Mouse (Mus musculus): ENCODE data around the gene Mus81. TPM values are rescaled to one million over a fixed set of nuclear protein-coding genes. Genes with fewer than 3 reads are reported as not detected.
A peak's percentile ranks its signal among the peaks of the same experiment; 100 is the strongest.

Mus81 gene
- polyA plus RNA-seq, 1 experiment = 149 TPM

DNA sequence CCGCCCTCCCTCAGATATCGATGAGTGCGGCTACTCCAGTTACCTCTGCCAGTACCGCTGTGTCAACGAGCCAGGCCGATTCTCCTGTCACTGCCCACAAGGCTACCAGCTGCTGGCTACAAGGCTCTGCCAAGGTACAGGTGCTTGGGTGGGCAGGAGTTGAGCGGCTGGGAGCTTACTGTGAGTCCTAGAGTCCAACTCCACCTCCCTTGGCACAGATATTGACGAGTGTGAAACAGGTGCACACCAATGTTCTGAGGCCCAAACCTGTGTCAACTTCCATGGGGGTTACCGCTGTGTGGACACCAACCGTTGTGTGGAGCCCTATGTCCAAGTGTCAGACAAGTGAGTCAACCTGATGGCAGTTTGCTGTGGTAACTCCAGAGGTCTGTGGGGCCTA, 8.2 kb downstream of the Mus81 start:
- TF ChIP-seq CTCF (IDR thresholded peaks at IDR 0.05; ENCODE audit: borderline replicate concordance, control insufficient read depth, extremely low read depth, insufficient read depth, low read length, poor library complexity) = no peak
- TF ChIP-seq POLR2A (IDR thresholded peaks at IDR 0.05; ENCODE audit: control insufficient read depth, extremely low read depth, insufficient read depth, low read length, poor library complexity) = no peak
- 0 out of 2 replicates have a peak, but pooled peaks cover 15% of the 10 kb centered on the region for H3K36me3 ChIP-seq (ENCODE audit: control insufficient read depth, insufficient read depth, low read length)
- WGBS = 93% methylated on average over 10 of the region's 10 CpGs

DNA sequence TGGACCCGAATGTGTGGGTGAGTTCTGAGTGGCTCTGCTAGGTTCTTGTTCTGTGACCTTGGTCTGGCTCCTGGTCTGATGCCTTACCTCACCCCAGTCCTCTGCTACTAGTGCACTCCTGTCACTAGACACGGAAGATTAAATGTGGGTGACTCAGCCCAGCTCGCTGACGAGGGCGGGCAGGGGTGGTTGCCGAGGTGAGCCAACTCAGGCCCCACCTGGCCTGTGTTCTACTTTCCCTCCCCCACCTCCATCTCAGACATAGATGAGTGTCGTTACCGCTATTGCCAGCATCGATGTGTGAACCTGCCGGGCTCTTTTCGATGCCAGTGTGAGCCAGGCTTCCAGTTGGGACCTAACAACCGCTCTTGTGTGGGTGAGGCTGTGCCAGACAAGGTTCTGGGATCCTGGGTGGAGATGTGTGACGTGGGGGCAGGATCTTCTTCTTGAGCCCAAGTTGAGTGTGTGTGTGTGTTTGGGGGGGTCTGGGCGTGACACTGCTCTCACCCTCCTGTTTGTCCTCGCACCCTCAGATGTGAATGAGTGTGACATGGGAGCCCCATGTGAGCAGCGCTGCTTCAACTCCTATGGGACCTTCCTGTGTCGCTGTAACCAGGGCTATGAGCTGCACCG, 10.4 kb downstream of the Mus81 start:
- no peak overlapping the region for H3K4me3 ChIP-seq (ENCODE audit: control insufficient read depth, insufficient read depth, low read length)
- peaks cover 5% of the 10 kb centered on the region for H3K27me3 ChIP-seq (ENCODE audit: control insufficient read depth, insufficient read depth, low read length)
- H3K4me1 ChIP-seq (replicated peaks; ENCODE audit: control insufficient read depth, insufficient read depth, low read length) = peaks cover 11% of the 10 kb centered on the region
- no peak overlapping the region for H3K27ac ChIP-seq (ENCODE audit: control insufficient read depth, insufficient read depth, low read length)
- TF ChIP-seq CTCF (IDR thresholded peaks at IDR 0.05; ENCODE audit: borderline replicate concordance, control insufficient read depth, extremely low read depth, insufficient read depth, low read length, poor library complexity) (no peak), POLR2A (IDR thresholded peaks at IDR 0.05; ENCODE audit: control insufficient read depth, extremely low read depth, insufficient read depth, low read length, poor library complexity) (no peak)
- DNase-seq = no peak
- H3K36me3 ChIP-seq (ENCODE audit: control insufficient read depth, insufficient read depth, low read length) = 0 out of 2 replicates have a peak, but pooled peaks cover 3% of the 10 kb centered on the region
- 94% methylated on average over 18 of the region's 18 CpGs for WGBS

More for the DNA sequence above, 8.2 kb downstream of the Mus81 start:
- no peak overlapping the region for H3K27ac ChIP-seq (ENCODE audit: control insufficient read depth, insufficient read depth, low read length)
- H3K27me3 ChIP-seq (ENCODE audit: control insufficient read depth, insufficient read depth, low read length) = no peaks in the 10 kb centered on the region
- DNase-seq = no peak
- H3K4me1 ChIP-seq (replicated peaks; ENCODE audit: control insufficient read depth, insufficient read depth, low read length) = peaks cover 8% of the 10 kb centered on the region
- no peak overlapping the region for H3K4me3 ChIP-seq (ENCODE audit: control insufficient read depth, insufficient read depth, low read length)

DNA sequence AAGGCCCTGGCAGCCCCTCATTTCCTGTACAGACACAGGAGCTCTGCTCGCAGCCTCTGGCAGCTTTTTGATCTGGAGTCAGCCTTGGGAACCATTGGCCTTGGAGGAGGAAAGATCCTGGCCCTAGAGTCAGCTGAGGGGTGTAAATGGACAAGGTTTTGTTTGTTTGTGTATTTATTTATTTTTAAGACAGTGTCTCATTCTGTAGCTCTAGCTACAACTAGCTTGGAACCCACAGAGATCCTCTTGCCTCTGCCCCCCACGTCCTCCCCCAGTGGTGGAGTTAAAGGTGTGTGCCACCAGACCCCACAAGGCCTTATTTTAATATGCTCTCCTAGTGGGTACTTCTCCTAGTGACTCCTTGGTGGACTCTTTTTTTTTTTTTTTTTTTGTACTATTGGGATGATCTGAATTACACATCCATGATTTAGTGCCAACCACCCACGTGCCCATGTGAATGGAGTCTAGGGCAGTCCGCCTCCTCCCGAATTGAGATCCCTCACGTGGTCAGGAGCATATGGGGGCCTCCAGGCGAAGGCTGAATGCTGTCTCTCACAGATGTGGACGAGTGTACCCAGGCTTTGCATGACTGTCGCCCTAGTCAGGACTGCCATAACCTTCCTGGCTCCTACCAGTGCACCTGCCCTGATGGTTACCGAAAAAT, 11.1 kb downstream of the Mus81 start:
- 84% methylated on average over 10 of the region's 10 CpGs for whole genome bisulfite sequencing
- no peaks in the 10 kb centered on the region for H3K36me3 ChIP-seq (ENCODE audit: control insufficient read depth, insufficient read depth, low read length)
- peaks cover 11% of the 10 kb centered on the region for H3K4me1 ChIP-seq (replicated peaks; ENCODE audit: control insufficient read depth, insufficient read depth, low read length)
- peaks cover 5% of the 10 kb centered on the region for H3K27me3 ChIP-seq (ENCODE audit: control insufficient read depth, insufficient read depth, low read length)
- no peak overlapping the region for H3K27ac ChIP-seq (ENCODE audit: control insufficient read depth, insufficient read depth, low read length)
- H3K4me3 ChIP-seq (ENCODE audit: control insufficient read depth, insufficient read depth, low read length) = no peak overlapping the region
- no peak for DNase-seq
- no peak for TF ChIP-seq CTCF (IDR thresholded peaks at IDR 0.05; ENCODE audit: borderline replicate concordance, control insufficient read depth, extremely low read depth, insufficient read depth, low read length, poor library complexity)
- TF ChIP-seq POLR2A (IDR thresholded peaks at IDR 0.05; ENCODE audit: control insufficient read depth, extremely low read depth, insufficient read depth, low read length, poor library complexity) = no peak

DNA sequence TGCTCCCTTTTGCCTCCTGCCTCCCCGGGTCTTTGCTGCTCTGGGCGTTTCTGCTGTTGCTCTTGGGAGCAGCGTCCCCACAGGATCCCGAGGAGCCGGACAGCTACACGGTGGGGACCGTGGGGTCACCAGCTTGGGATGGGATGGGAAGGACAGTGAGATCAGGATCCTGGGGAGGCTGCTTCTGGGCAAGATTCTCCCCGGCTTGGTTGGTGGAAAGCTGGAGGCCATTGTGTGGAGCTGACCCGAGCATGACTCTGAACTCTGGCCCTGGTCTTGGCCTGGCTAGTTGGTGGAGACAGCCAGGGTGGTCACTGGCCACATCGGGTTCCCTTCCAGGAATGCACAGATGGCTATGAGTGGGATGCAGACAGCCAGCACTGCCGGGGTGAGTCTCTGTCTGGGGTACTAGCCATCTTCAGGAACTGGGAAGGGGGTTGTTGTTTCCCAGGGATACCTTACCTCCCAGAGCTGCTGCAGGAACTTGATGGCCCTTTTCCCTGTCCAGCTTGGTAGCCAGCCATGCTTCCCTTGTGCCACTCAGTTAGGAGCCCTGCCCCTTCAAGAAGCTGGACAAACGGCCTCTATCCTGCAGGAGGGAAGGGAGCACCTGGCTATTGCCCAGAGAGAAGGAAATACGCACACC, 13.0 kb downstream of the Mus81 start:
- no peak for TF ChIP-seq POLR2A (IDR thresholded peaks at IDR 0.05; ENCODE audit: control insufficient read depth, extremely low read depth, insufficient read depth, low read length, poor library complexity)
- no peak for TF ChIP-seq CTCF (IDR thresholded peaks at IDR 0.05; ENCODE audit: borderline replicate concordance, control insufficient read depth, extremely low read depth, insufficient read depth, low read length, poor library complexity)
- peaks cover 5% of the 10 kb centered on the region for H3K27me3 ChIP-seq (ENCODE audit: control insufficient read depth, insufficient read depth, low read length)
- H3K36me3 ChIP-seq (ENCODE audit: control insufficient read depth, insufficient read depth, low read length) = no peaks in the 10 kb centered on the region
- 84% methylated on average over 13 of the region's 13 CpGs for WGBS
- no peak for DNase-seq
- H3K27ac ChIP-seq (ENCODE audit: control insufficient read depth, insufficient read depth, low read length) = no peak overlapping the region
- H3K4me1 ChIP-seq (replicated peaks; ENCODE audit: control insufficient read depth, insufficient read depth, low read length) = peaks cover 11% of the 10 kb centered on the region
- peak overlapping the region; percentile 45; the same call in 1 of the 2 replicates for H3K4me3 ChIP-seq (ENCODE audit: control insufficient read depth, insufficient read depth, low read length)

- TF ChIP-seq CTCF (IDR thresholded peaks at IDR 0.05; ENCODE audit: borderline replicate concordance, control insufficient read depth, extremely low read depth, insufficient read depth, low read length, poor library complexity) (no peak), POLR2A (IDR thresholded peaks at IDR 0.05; ENCODE audit: control insufficient read depth, extremely low read depth, insufficient read depth, low read length, poor library complexity) (no peak)
- Histone ChIP-seq H3K4me1 (replicated peaks; ENCODE audit: control insufficient read depth, insufficient read depth, low read length) (peaks cover 11% of the 10 kb centered on the region), H3K4me3 (ENCODE audit: control insufficient read depth, insufficient read depth, low read length) (peak overlapping the region; percentile 45), H3K27me3 (ENCODE audit: control insufficient read depth, insufficient read depth, low read length) (peaks cover 5% of the 10 kb centered on the region), H3K27ac (ENCODE audit: control insufficient read depth, insufficient read depth, low read length) (no peak overlapping the region), H3K36me3 (ENCODE audit: control insufficient read depth, insufficient read depth, low read length) (no peaks in the 10 kb centered on the region)
- no peak for DNase-seq
- 6% methylated on average over 53 of the region's 68 CpGs for WGBS
Observed at GRCm38 (mm10) chr19:5474281-5475068, 13.7 kb downstream of the Mus81 start.

- DNase-seq = peak; percentile 58
- Histone ChIP-seq H3K27ac (ENCODE audit: control insufficient read depth, insufficient read depth, low read length) (no peak within 1 kb of the TSS), H3K4me3 (ENCODE audit: control insufficient read depth, insufficient read depth, low read length) (peak within 1 kb of the TSS; percentile 46), H3K4me1 (replicated peaks; ENCODE audit: control insufficient read depth, insufficient read depth, low read length) (peaks cover 14% of the 10 kb centered on the region), H3K36me3 (ENCODE audit: control insufficient read depth, insufficient read depth, low read length) (no peaks in the 10 kb centered on the region), H3K27me3 (ENCODE audit: control insufficient read depth, insufficient read depth, low read length) (peaks cover 5% of the 10 kb centered on the region)
- 31% methylated on average over 22 of the region's 22 CpGs for WGBS
- no peak for TF ChIP-seq POLR2A (IDR thresholded peaks at IDR 0.05; ENCODE audit: control insufficient read depth, extremely low read depth, insufficient read depth, low read length, poor library complexity)
Observed at GRCm38 (mm10) chr19:5473720-5474119, 14.5 kb downstream of the Mus81 start, which contains the start of gene Efemp2. Gene Efemp2, plus strand, starts transcription at chr19:5473954.
